Mouse (Mus musculus) left cerebral cortex, adult 8-10 months (tissue): Measurements from ENCODE around the gene Tymp. TPM values are rescaled to one million over a fixed set of nuclear protein-coding genes. Genes with fewer than 3 reads are reported as not detected.

Experiments
- DNase-seq, 2 experiments: peaks; one replicate each; pipeline ENCODE4 v3.0.0; 2022; ENCODE audit warnings: low spot score in 2 of 2
- total RNA-seq, 4 experiments: library from RNA; stranded (reverse); gene quantifications; 2 replicates each; pipeline ENCODE4 v1.2.4; 2022

Gene Tymp
- total RNA-seq, 4 experiments from 2014 or later = 0.57 to 1.4 (median 0.90) TPM

- DNase-seq = no peak
These were observed 41.9 kb downstream of the Tymp start for GRCm38 (mm10) chr15:89334774-89335537.

GRCm38 (mm10) chr15:89334271-89334670 is 42.6 kb downstream of the Tymp start, which contains the start of gene Miox:
Miox (plus strand) TSS chr15:89334398.
- no peak for DNase-seq

DNA sequence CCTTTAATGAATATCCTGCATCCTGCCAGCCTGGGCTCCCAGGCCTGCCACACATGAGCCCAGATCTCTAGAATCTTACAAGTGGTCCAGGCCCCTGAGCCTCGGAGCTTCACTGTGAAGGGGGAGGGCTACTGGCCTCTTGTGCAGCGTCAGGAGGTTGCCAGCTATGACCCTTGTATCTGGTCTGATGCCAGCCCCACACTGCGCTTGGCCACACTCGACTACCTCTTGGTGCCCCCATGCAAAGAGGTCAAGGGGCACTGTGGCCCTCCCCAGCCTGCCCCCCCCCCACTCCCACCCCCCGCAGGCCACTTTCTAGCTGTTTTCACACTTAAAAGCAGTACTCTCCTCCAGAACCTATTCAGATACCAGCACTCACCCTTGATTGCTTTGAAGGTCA is 50.4 kb downstream of the Tymp start:
- no peak for DNase-seq

DNA sequence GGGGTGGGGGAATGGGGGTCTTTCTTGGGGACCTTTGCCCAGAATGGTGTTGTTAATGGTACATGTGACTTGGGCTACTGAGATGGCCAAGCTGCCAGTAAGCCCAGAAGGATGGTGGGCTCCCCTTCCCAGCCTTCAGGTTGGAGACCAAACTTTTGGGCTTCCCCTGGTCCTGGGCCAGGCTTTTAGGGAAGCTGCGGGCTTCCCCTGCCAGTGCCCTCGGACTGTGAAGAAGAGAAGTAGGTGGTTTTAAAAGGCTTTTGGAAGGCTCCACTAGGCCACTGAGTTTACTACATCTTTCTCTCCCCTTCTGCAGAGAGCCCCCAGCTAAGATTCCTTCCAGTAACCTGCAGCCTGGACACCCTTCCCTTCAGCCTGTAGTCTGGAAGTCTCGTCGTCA is 53.2 kb downstream of the Tymp start:
- no peak for DNase-seq

DNA sequence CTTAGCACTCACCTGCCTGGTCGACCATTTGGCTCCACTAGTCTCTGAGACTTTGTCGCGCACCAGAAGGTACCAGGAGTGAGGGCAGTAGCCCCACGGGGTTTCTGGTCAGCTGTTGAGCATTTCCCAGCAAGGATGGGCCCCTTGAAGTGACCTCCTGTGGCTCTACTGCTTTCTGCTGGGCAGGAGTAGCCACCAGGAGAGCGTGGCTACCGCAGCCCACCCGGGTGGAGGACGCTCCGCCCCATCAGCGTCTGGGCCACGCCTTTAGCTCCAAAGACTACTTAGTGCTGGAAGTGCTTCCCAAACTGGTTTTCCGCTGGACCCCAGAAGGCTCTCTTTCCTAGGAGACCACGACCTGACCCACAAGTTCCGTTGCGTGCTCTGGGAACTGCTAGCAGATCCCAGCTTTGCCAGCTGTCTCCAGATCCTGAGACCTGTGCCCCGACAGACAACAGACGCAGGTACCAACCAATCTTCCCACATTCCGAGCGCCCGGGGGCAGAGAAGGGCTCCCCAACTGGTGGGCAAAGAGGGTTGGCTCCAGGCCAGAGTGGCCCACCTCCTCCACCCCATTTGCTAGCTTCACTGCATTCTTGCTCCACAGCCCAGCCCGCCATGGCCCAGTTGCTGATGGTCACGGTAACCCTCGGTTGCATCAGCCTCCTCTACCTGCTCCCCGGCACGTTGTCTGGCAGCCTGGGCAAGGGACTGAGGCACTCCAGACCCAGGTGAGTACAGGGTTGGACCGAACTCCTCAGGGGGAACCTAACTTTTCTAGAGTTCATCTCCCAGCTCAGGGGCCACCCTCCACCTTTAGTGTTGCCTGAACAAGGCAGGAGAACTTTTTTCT is 53.9 kb downstream of the Tymp start, which contains the start of gene Adm2:
TSS of gene Adm2 (plus strand) at position 51 of the 853 bp plus-strand sequence.
- DNase-seq = no peak

Other genes with a start within 250 kb of the Tymp start
- gene Hdac10, start 248.3 kb downstream of the Tymp start, total RNA-seq = 10 to 100 TPM; 12.5 to 17.1 (median 14.2) TPM
- gene Mapk12, start 236.3 kb downstream of the Tymp start, total RNA-seq = 10 to 100 TPM in 2 of 4 experiments, 1 to 10 TPM in 2; 9.5 to 10.6 (median 10.1) TPM
- 10 to 100 TPM; 35.8 to 40.9 (median 39.4) TPM for gene Mapk11, start 227.4 kb downstream of the Tymp start, total RNA-seq
- gene Plxnb2, start 196.3 kb downstream of the Tymp start, total RNA-seq = 10 to 100 TPM; 42.6 to 60.9 (median 54.8) TPM
- gene Dennd6b, start 180.5 kb downstream of the Tymp start, total RNA-seq = 10 to 100 TPM; 46.2 to 59.3 (median 50.7) TPM
- 100 to 1,000 TPM; 150 to 165 (median 161) TPM for gene Ppp6r2, start 165.5 kb downstream of the Tymp start, total RNA-seq
- gene Sbf1, start 61.7 kb downstream of the Tymp start, total RNA-seq = 100 to 1,000 TPM; 230 to 240 (median 238) TPM
- gene Adm2, start 54.3 kb downstream of the Tymp start, total RNA-seq = not detected
- not detected for gene Miox, start 42.6 kb downstream of the Tymp start, total RNA-seq
- 10 to 100 TPM; 15.7 to 22.6 (median 19.9) TPM for gene Lmf2, start 21.4 kb downstream of the Tymp start, total RNA-seq
- 100 to 1,000 TPM in 3 of 4 experiments, 10 to 100 TPM in 1; 98.3 to 110 (median 107) TPM for gene Ncaph2, start 21.3 kb downstream of the Tymp start, total RNA-seq
- 10 to 100 TPM; 23.2 to 28.0 (median 26.8) TPM for gene Sco2, start 3.2 kb downstream of the Tymp start, total RNA-seq
- 1 to 10 TPM; 1.9 to 3.8 (median 2.8) TPM for gene Odf3b, start 2.2 kb upstream of the Tymp start, total RNA-seq
- gene Klhdc7b, start 7.9 kb upstream of the Tymp start, total RNA-seq = 1 to 10 TPM in 1 of 4 experiments, under 1 TPM in 3; 0.70 to 1.1 (median 0.87) TPM
- not detected for gene Syce3, start 33.5 kb upstream of the Tymp start, total RNA-seq
- gene Cpt1b, start 48.8 kb upstream of the Tymp start, total RNA-seq = 1 to 10 TPM; 1.2 to 2.2 (median 1.5) TPM
- 1 to 10 TPM; 1.4 to 2.2 (median 1.5) TPM for gene C730034F03Rik, start 52.5 kb upstream of the Tymp start, total RNA-seq
- gene Gm44502, start 52.7 kb upstream of the Tymp start, total RNA-seq = under 1 TPM in 1 of 4 experiments, not detected in 3; 0.37 TPM
- gene Chkb, start 52.9 kb upstream of the Tymp start, total RNA-seq = 10 to 100 TPM; 37.4 to 49.3 (median 42.9) TPM
- gene Mapk8ip2, start 76.9 kb upstream of the Tymp start, total RNA-seq = 100 to 1,000 TPM; 240 to 262 (median 246) TPM
- 10 to 100 TPM; 31.8 to 37.3 (median 35.9) TPM for gene Arsa, start 100.4 kb upstream of the Tymp start, total RNA-seq
- 100 to 1,000 TPM; 192 to 223 (median 197) TPM for gene Shank3, start 122.6 kb upstream of the Tymp start, total RNA-seq
- gene Acr, start 191.3 kb upstream of the Tymp start, total RNA-seq = 1 to 10 TPM; 1.6 to 3.5 (median 2.3) TPM
- 10 to 100 TPM; 28.8 to 35.7 (median 33.1) TPM for gene Rabl2, start 214.9 kb upstream of the Tymp start, total RNA-seq